Mouse (Mus musculus) splenic B cell, adult 2 months (primary cell): ENCODE data around the gene Ntrk2.

Source experiments
- DNase-seq: peaks from one replicate; pipeline ENCODE4 v3.0.0-alpha.2; 2011; ENCODE audit warnings: low read depth, low spot score
- H3K27me3 ChIP-seq: 2 replicates; pipeline ENCODE4 v1.6.1; 2012; ENCODE audit warnings: mild to moderate bottlenecking, low read length, moderate library complexity, mixed read lengths; ENCODE audit not compliant: control insufficient read depth, poor library complexity, insufficient read depth, severe bottlenecking
- H3K36me3 ChIP-seq: 2 replicates; pipeline ENCODE4 v1.6.1; 2012; ENCODE audit warnings: mild to moderate bottlenecking, low read length, moderate library complexity, mixed read lengths; ENCODE audit not compliant: control insufficient read depth, poor library complexity, insufficient read depth, severe bottlenecking

The Ntrk2 gene

DNA sequence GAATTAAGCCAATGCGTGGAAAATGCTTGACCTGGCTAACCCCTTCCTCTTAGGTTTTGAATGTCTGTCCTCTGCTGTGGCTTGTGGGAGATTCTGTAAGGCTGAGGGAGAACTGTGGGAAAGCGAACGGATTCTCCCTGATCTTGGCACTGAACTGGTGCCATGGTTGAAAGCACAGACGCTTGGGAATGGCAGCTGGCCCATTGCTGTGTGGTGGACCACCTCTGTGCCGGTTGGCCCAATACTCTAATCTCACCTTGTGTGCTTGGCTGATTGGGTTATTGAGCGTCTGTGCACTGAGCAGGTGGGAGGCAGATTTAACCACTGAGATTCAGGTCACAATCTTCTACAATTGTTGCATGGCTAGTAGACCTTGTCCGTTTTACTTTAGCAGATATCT, 18.4 kb downstream of the Ntrk2 start:
- H3K27me3 ChIP-seq: no peaks in the 10 kb centered on the region
- DNase-seq: no peak
- H3K36me3 ChIP-seq: no peaks in the 10 kb centered on the region

DNA sequence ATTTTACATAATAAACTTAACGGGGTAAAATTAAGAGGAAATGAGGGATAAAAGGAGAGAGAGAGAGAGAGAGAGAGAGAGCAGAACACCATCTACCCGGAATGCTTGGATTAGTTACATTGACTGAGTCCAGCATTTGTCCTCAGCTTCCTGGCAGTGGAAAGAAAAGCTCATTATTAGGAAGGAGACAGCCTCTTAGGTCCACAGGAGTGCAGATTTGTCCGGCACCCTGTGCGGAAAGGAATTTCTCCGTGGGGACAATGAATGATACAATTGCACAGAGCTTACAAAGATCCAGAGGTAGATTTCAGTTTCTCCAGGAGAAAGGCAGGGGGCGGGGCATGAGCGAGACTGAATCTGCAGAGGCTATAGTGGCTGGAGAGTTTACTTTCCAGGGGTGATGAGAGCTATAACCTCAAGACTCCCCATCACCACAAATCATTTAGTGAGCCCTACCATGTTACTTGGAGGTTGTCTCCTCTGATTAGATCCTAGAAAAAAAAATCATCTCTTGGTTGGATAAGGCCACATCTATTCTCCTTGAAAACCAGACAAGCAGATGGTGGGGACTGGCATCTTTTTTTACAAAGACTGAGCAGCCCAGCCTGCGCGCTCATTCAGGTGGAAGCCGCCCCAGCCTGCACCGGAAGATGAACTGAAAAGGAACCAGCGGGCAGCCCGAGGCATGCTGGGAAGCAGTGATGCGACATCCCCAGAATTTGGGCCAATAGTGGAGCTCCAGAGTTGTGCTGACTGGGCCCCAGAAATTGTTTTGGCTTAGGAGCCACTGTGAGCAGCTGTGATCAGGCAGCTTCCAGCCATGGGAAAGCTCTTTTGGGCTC, 20.2 kb downstream of the Ntrk2 start:
- Histone ChIP-seq H3K36me3 (no peaks in the 10 kb centered on the region), H3K27me3 (no peaks in the 10 kb centered on the region)
- no peak for DNase-seq

DNA sequence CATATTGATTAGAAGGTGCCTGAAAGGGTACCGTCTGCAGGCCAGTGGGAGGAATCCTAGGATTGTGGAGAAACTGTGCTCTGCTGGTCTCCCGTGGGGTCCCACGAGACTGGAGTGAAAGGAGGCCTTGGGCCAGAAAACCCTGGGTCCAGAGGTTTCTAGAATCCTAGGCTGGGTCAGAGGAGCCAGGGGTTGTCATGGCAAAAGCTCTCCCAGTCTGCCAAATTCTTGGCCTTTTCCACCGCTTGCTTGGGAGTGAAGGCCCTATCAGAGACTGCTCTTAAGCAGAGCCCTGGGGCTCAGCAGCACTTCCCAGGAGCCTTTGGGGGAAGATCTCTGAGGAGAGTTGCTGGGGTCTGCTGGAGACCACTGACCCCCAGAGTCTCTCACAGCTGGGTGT, 25.6 kb downstream of the Ntrk2 start:
- H3K36me3 ChIP-seq: no peaks in the 10 kb centered on the region
- H3K27me3 ChIP-seq: no peaks in the 10 kb centered on the region
- no peak for DNase-seq

DNA sequence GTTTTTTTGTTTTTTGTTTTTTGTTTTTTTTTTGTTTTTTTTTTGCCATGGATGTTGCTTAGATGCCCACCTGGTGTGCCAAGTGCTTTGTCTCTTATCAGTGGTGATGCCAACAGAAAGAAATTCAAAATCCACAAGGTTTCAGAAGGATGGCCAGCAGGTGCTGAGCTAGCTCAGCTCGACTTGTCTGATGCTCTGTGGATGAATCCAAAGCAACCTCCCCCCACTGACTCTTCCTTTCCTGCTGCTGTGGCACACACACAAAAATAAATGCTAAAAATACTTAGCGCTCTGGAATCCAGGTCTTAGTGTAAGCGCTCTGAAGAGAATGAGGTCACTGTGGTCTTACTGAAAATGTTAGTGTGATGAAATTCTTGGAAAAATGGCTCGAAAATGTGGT, 28.4 kb downstream of the Ntrk2 start:
- DNase-seq: no peak
- H3K36me3 ChIP-seq: no peaks in the 10 kb centered on the region
- no peaks in the 10 kb centered on the region for H3K27me3 ChIP-seq

DNA sequence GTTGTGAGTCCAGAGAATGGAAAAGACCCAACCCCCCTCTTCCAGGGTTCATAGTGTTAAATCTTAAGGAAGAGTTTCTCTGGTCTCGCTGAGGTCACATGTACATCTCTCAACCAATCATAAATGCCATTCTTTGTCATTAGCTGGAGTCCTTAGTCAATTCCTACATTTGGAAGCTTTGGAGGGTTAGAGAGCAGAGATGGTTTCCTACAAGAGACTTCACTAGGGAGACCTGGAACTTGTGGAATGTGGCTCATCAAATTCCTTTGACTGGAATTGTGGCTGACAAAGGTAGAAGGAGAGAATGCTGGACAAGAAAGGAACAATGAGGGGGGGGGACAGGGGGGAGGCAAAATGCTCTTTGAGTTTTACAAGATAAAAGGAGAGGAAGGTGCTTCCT, 30.5 kb downstream of the Ntrk2 start:
- Histone ChIP-seq H3K36me3 (no peaks in the 10 kb centered on the region), H3K27me3 (no peaks in the 10 kb centered on the region)
- DNase-seq: no peak

DNA sequence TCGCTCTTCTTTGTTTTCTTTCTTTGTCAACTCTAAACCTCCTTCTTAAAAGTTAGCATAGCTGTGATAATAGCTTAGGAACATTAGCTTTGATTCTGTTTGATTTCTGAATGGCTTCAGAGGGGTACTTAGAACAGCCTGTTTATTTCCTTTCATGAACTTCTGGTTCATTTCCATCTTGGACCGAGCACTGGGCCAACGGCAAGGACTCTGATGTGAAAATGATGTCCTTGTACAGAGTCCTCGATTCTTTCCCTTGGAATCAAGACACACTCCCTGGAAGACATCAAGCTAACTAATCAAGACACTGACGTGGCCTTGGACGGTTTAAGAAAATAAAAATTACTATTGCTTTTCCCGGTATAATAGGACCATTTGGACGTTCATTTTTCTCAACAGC, 31.7 kb downstream of the Ntrk2 start:
- DNase-seq: no peak
- Histone ChIP-seq H3K36me3 (no peaks in the 10 kb centered on the region), H3K27me3 (no peaks in the 10 kb centered on the region)

DNA sequence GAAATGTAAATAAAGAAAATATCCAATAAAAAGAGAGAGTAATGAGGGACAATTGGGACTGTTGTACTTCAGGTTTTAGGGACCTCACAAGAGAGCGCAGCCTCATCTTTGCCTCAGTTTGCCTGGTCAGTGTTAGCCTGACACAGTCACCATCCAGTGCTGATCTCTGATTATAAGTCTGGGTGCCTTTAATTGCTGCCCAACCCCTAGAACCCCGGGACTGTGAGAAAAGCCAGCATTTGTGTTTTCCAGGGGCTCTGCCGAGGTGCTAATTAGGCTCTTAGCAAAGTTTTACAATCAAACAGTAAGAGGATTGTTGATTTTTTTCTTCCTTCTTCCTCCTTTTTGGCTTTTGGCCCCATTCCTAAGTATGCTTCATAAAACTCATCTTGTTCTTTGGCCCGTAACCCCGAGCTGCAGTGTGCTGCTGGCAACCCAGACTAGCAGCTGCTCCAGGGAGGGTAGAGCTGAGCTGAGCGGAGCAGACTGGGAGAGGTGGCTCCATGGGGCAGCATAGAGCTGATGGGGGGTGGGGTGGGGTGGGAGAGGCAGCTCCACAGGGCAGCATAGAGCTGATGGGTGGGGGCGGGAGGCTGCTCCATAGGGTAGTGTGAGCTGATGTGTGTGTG, 34.5 kb downstream of the Ntrk2 start:
- Histone ChIP-seq H3K27me3 (no peaks in the 10 kb centered on the region), H3K36me3 (no peaks in the 10 kb centered on the region)
- DNase-seq: no peak

DNA sequence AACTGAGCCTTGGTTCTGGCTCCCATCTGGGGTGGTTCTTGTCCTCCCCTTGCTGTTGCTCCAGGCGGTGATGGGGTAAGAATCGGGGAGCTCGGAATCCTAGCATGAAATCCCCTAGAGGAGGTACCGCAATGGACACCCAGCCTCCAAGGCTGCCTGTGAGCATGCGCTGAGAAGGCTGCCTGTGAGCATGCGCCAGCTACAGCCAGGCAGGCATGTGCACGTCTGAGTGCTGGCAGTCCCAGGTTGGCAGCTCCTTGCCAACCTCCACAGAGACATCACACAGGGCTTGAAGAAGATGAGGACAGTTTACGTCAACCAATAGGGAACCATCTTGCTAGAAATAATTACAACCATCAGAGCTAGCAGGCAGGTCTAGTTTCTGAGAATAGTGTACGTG, 37.5 kb downstream of the Ntrk2 start:
- Histone ChIP-seq H3K36me3 (no peaks in the 10 kb centered on the region), H3K27me3 (no peaks in the 10 kb centered on the region)
- no peak for DNase-seq

DNA sequence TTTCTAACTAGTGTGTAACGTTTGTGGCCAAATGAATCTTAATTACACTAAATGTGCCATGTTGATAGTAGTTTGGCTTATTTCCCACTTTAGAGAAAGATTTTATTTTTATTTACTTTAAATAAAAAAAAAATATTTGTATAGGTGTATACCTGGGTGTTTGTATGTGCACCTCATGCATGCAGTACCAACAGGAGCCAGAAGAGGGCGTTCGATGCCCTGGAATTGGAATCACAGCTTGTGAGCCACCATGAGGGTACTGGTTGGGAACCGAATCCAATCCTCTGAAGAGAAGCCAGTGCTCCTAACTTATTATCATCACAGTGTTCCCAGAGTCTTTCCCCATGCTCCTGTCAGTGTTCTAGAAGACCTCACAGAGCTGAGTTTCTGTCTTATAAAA, 42.2 kb downstream of the Ntrk2 start:
- no peak for DNase-seq
- H3K27me3 ChIP-seq: no peaks in the 10 kb centered on the region
- H3K36me3 ChIP-seq: no peaks in the 10 kb centered on the region

DNA sequence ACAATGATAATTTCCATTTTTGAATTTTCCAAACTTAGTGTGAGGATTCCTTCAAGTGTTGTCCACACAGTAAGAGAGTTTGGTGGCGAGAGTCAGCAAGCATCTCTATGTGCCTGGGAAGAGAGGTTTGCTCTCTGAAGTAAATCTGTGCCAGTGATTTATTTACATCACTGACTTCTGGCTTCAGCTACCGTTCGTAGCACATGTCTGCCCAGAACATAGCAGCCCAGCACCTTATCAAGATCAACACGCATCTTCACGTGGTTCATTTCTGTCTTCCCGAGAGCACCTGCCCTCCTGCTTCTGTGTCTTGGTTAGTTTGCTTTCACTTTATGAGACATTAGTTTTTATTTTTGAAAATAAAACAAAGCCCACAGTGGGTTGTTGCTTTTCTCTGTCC, 47.3 kb downstream of the Ntrk2 start:
- no peaks in the 10 kb centered on the region for H3K36me3 ChIP-seq
- H3K27me3 ChIP-seq: no peaks in the 10 kb centered on the region

DNA sequence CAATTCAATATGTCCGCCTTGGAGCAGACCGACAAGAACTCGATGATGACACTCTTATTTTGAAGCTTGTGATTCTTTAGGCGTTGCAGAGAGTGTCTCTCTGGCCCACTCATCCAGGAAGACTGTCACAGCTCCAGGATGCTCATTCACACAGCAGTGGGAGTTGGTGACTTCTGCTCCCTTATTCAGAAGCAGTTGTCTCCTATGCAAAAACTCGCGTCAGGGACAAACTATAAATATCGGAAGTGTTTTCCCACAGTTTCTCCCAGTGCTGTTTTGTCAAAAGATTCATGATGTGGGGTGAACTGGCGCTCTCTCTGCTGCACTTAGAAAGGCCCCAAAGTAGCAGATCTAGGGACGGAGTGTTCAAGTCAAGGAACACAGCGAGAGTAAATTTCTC, 59.9 kb downstream of the Ntrk2 start:
- DNase-seq: no peak
- H3K36me3 ChIP-seq: no peaks in the 10 kb centered on the region
- no peaks in the 10 kb centered on the region for H3K27me3 ChIP-seq

More for the DNA sequence above, 47.3 kb downstream of the Ntrk2 start:
- DNase-seq: no peak

DNA sequence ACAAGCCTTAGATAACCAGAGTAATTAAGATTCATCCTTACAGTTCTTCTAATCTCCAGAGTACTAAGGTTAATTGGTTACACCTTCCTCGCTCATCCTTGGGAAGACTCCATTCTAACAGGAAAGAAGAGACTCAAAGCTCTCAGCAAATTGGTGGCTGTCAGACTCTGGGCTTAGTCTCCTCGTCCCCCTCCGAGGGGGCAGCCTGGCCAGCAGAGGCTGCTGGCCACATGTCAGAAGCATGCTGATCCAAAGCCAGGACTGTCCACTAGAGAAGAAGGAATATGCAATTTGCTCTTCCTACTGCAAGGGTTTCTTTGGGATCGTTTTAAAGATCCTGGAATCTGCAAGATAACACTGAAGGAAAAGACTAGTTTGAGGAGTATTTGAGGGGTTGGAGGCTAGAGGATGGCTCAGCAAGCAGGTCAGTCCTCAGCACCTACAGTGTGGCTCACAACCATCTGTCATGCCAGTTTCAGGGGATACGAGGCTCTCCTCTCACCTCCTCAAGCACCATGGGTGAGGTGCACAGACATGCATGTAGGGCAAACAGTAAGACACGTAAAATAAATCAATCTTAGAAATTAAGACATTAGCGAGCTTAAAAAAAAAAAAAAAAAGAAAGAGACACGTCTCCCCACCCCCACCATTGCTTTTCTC, 60.5 kb downstream of the Ntrk2 start:
- no peaks in the 10 kb centered on the region for H3K27me3 ChIP-seq
- no peak for DNase-seq
- H3K36me3 ChIP-seq: no peaks in the 10 kb centered on the region

DNA sequence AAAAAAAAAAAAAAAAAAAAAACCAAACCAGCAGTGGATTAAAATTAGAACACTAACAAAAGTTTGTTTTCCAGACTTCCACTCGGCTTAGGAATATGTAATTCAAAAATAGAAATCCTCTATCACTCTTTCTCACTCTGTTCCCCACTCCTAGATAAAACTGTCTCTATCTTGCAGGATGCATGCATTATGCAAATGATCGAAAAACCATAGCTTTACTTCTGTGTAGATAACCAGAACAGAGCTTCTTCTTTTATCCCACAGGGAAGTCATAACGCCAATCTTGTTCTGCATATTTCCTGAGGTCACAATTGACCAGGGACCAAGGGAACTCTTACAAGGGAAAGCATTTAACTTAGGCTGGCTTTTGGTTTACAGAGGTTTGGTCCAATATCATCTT, 76.1 kb downstream of the Ntrk2 start:
- Histone ChIP-seq H3K27me3 (no peaks in the 10 kb centered on the region), H3K36me3 (no peaks in the 10 kb centered on the region)
- no peak for DNase-seq

DNA sequence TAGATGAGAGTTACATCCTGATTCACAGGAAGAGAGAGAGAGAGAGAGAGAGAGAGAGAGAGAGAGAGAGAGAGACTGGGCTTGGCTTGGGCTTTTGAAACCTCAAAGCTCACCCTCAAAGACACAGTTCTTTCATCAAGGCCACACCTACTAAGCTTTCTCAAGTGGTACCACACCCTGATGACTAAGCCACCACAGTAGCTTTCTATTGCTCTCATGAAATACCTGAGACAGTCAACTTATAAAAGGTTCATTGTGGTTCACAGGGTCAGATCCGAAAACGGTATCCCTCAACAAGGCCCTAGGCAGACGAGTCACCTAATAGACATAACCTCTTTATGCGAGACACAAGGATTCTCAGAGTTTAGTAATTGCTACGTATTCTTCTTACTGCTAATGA, 76.5 kb downstream of the Ntrk2 start:
- no peaks in the 10 kb centered on the region for H3K27me3 ChIP-seq
- DNase-seq: no peak
- no peaks in the 10 kb centered on the region for H3K36me3 ChIP-seq

DNA sequence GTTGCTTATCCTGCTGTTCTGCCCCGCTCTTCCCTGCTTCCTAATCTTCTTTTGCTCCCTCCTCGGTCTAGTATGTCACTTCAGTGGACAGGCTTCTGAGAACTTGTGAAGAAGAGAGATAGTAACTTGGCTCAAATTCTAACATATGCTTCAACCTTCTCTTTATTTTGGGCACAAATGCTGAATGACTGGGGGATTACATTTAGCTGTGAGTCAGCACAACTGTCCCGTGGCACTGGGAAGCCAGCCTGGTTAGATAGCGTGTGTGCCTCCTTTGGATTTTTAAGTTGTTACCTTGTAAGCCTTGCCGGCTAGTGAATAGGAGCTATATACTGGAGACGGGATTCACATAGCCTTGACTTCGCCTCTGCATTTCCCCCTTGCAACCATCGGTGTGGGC, 79.7 kb downstream of the Ntrk2 start:
- Histone ChIP-seq H3K27me3 (no peaks in the 10 kb centered on the region), H3K36me3 (no peaks in the 10 kb centered on the region)
- DNase-seq: no peak
